Mouse (Mus musculus): ENCODE data around the gene Slc24a5. TPM values are rescaled to one million over a fixed set of nuclear protein-coding genes. Genes with fewer than 3 reads are reported as not detected.

Gene Slc24a5
- 1.9 and 2.1 TPM in 2 replicates for polyA plus RNA-seq (2012; rRNA removed)

DNA sequence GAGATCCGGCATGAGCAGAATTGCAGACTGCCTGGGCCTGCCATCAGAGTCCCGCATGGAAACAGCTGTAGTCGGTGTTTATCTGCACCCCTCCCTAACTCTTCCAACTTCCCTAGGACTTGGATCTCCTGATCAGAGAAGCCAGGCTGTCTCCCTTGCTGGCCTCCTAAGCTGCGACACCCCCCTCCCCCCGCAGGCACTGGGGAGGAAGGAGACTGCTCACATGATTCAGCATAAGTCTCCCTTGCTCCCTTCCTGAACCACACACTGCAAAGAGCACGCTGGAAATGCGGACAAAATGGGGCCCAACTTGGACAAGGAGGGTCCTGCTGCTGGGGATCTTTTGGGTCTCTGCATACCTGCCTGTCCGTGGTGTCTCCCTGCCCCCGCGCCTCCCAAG, at the start of gene Slc24a5:
Gene Slc24a5, plus strand, starts transcription at position 231 of the 400 bp plus-strand sequence.

DNA sequence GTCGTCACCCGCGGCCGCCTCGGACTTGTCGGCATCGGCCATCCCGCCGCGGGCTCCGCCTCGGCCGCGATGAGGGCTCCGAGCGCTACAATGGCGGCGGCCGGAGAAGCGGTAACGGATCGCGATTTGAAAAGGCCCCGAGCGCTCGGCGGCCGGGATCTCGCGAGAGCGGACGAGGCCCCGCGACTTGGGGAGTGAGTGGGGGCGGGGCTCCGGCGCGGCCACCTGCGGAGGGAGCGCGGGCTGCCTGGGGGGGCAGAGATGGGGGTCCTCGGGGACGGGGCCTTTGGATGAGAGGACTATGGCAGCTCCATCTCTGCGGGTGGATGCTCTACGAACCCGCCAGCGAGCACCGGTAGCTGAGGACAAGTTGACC, 55.5 kb downstream of the Slc24a5 start, which contains the start of gene Myef2:
Gene Myef2, minus strand, starts transcription at position 185 of the 376 bp plus-strand sequence.

DNA sequence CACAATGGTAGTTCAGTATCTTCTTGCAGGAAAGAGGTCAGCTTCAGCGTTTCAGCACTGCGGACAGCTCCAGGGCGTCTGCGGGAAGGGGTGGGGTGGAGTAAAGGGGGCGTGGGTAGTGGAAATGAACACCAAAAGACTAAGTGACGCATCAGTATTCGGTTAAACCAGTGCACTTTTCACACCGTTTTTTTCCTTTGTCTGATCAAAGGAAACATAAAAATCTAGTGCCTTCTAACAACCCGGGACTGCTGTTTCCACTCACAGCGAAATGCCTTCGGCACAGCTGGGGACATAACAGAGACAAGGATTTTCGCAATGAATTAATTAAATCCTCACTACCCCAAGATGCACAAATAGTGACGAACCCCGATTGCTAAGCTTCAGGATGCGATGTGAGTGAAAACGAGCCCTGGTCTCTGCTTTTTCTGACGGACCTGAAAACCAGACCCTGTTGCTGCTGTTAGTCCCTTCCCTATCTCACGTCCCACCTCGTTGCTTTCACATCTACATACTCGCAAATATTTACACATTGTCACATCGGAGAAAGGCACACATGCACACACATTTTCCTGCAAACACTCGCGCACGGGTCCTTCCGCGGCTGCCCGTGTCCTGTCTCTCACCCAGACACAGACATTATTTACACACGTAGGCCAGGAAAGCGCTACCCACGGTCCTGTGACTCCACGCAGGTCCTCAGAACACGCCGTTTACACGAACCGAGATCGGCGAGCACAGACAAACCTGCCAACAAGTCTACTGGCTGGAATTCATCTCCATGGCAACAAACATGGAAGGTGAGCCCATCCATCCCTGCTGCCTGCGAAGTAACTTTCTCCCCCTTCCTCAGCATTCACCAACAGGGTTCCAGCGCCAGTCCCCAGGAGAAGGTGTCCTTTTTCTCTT, 68.2 kb downstream of the Slc24a5 start, which contains the start of gene Ctxn2:
Gene Ctxn2, plus strand, starts transcription at position 790 of the 909 bp plus-strand sequence.

Other genes starting within 250 kb of the Slc24a5 start
- gene Myef2, start 55.5 kb downstream of the Slc24a5 start, polyA plus RNA-seq (2012; rRNA removed) = 173 and 213 TPM in 2 replicates
- 2.6 and 3.0 TPM in 2 replicates for gene Ctxn2, start 68.6 kb downstream of the Slc24a5 start, polyA plus RNA-seq (2012; rRNA removed)
- 0.06 and 0.10 TPM in 2 replicates for gene Slc12a1, start 84.4 kb downstream of the Slc24a5 start, polyA plus RNA-seq (2012; rRNA removed)
- 80.8 and 89.0 TPM in 2 replicates for gene Dut, start 179.1 kb downstream of the Slc24a5 start, polyA plus RNA-seq (2012; rRNA removed)